Mouse (Mus musculus) lung, adult 2 months (tissue): ENCODE measurements around the gene Fam173b. TPM values are rescaled to one million over a fixed set of nuclear protein-coding genes. Genes with fewer than 3 reads are reported as not detected.

Source experiments
- DNase-seq: peaks from one replicate; pipeline ENCODE4 v3.0.0; 2022
- H3K4me1 ChIP-seq: fragments of 200-500 bp; 2 replicates; pipeline ENCODE4 v1.6.1; 2011; ENCODE audit warnings: low read length; ENCODE audit not compliant: control insufficient read depth, insufficient read depth
- H3K4me3 ChIP-seq: fragments of 200-500 bp; replicated peaks from 2 replicates; pipeline ENCODE3; 2011; ENCODE audit warnings: low read depth, mild to moderate bottlenecking, control low read depth, low read length; ENCODE audit errors: extremely low read depth
- CTCF ChIP-seq: fragments of 200-500 bp; IDR thresholded peaks from 2 replicates; pipeline ENCODE4 v1.5.1; 2011; ENCODE audit warnings: mild to moderate bottlenecking, low read length, control low read depth; ENCODE audit not compliant: insufficient read depth
- POLR2A ChIP-seq: fragments of 200-500 bp; IDR thresholded peaks from 2 replicates; pipeline ENCODE4 v1.6.1; 2011; ENCODE audit warnings: low read depth, mild to moderate bottlenecking, control low read depth, low read length, borderline replicate concordance; ENCODE audit errors: extremely low read depth
- WGBS: fragments of 180-500 bp; shearing (Covaris S2); methylation state at CpG from one replicate; pipeline ENCODE4 v1.1.7; 2018; 5-methylcytosine and 5-hydroxymethylcytosine counted together
- polyA plus RNA-seq: library from polyadenylated mRNA; depleted of rRNA; stranded (reverse); fragments of >200 nt; gene quantifications from 2 replicates; pipeline ENCODE4 v1.2.3, GENCODE M21; 2012

The Fam173b gene
- polyA plus RNA-seq, 1 experiment, result 9.3 TPM

DNA sequence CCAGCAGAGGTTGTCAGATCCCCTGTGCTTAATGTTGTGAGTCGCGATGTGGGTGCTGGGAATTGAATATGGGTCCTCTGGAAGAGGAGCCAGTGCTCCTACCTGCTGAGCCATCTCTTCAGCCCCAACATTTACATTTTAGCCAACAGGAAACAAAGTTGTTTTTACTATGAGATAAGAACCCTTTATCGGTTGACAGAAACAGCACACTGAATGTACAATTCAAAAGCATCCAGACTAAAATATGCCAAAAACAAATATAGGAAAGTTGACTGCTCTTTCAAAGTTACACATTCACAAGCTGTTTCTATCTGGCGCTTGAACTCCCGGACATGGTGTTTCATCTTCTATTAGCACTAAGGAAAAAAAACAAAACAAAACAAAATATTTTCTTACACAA, 15.6 kb upstream of the Fam173b start:
- no peak for DNase-seq
- Histone ChIP-seq H3K4me1 (no peaks in the 10 kb centered on the region), H3K4me3 (no peak overlapping the region)
- TF ChIP-seq POLR2A (no peak), CTCF (no peak)
- 67% methylated on average over 5 of the region's 5 CpGs for WGBS

DNA sequence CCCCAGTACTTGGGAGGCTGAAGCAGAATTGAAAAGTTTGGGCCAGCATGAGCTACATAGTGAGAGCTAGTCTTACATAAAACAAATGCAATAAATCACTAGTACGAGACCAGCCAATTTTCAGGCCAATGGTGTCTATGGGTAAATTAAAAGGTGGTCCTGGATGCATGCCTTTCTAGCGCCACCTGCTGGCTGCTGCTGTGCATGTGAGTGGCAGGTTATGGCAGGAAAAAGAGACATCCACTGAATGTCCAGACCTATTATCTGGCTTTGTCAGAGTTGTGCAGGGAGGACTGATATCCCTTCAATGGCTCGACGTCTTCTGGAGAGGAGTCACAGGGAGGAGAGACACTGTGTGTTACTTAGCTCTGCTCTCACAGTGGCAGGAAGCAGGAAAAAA, 15.1 kb upstream of the Fam173b start:
- no peak for TF ChIP-seq POLR2A
- peak; percentile 98 for TF ChIP-seq CTCF
- Histone ChIP-seq H3K4me1 (no peaks in the 10 kb centered on the region), H3K4me3 (no peak overlapping the region)
- DNase-seq, result peak; percentile 87
- 3% methylated on average over 4 of the region's 4 CpGs for WGBS

- Histone ChIP-seq H3K4me1 (no peaks in the 10 kb centered on the region), H3K4me3 (no peak overlapping the region)
- TF ChIP-seq POLR2A (no peak), CTCF (no peak)
- no peak for DNase-seq
- WGBS, result 61% methylated on average over 2 of the region's 2 CpGs
Observed at GRCm38 (mm10) chr15:31587789-31588188, 13.9 kb upstream of the Fam173b start.

DNA sequence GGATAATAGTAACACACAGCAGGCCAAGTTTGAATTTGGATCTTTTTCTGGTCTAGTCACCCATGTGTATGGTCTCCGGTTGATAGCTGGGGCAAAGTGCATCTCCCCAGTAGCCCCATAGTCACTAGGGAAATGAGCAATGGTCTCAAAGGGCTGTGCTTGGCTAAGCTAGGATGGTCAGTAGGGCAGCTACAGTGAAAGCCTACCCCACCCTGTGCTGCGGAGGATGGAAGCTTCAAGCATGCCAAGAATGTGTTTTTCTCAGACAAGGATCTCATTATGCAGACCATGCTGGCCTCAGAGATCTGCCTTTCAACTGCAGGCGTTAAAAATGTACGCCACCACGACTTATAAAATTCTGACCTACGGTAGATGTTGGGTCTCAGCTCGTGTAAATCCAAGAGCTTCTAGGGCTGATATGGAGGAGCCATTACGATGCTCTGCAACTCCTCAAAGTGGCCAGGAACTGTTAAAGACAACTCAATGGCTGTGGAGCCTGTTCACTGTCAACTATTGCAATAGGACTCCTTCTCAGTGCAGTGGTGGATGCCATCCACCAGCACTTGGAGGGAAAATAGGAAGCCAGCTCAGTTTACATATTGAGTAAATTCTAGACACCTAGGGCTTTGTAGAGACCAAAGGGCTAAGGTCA, 12.5 kb upstream of the Fam173b start:
- DNase-seq, result no peak
- Histone ChIP-seq H3K4me1 (no peaks in the 10 kb centered on the region), H3K4me3 (no peak overlapping the region)
- 48% methylated on average over 8 of the region's 8 CpGs for WGBS
- TF ChIP-seq CTCF, result no peak
- no peak for TF ChIP-seq POLR2A

GRCm38 (mm10) chr15:31590176-31590575, 11.5 kb upstream of the Fam173b start:
- H3K4me3 ChIP-seq, result no peak overlapping the region
- no peaks in the 10 kb centered on the region for H3K4me1 ChIP-seq
- no peak for DNase-seq
- TF ChIP-seq CTCF, result no peak
- TF ChIP-seq POLR2A, result no peak
- WGBS, result 87% methylated on average over 5 of the region's 5 CpGs

DNA sequence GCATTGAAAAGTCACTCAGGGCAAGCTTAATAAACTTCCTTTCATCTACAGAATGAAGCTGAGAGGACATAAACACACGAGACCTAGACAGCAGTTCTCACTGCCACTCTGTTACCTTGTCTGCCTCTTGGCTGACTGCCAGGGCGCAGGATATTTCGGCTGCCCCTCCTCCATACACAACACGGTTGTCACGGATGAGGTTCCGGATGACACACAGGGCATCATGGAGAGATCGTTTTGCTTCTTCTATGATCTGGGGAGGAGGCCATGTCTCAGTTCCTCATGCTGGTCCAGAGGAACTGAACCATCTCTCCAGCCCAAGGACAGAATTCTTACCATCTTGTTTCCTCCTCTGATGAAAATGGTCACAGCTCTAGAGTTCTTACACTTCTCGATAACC, 9.1 kb upstream of the Fam173b start:
- no peak for TF ChIP-seq POLR2A
- TF ChIP-seq CTCF, result no peak
- H3K4me1 ChIP-seq, result no peaks in the 10 kb centered on the region
- 66% methylated on average over 8 of the region's 8 CpGs for WGBS
- no peak for DNase-seq
- no peak overlapping the region for H3K4me3 ChIP-seq

DNA sequence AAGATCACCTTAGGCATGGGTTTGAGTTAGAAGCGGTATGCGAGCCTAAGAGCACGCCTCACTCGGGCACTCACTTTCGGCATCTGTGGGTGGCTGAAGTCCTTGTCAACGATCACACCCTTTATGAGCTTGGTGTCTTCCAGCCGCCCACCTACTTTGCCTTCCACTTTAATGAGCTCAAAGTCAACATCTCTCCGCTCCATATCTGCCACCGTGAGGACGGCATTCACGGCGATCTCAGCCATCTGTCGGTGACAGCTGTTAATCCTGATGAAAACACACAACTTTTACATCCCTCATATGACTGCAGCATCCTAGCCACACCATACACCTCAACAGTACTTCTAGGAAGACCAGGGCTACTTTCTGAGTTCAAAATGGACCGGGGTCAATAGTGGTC, 7.4 kb upstream of the Fam173b start:
- no peaks in the 10 kb centered on the region for H3K4me1 ChIP-seq
- WGBS, result 88% methylated on average over 14 of the region's 14 CpGs
- DNase-seq, result no peak
- H3K4me3 ChIP-seq, result no peak overlapping the region
- TF ChIP-seq POLR2A, result no peak
- TF ChIP-seq CTCF, result no peak

DNA sequence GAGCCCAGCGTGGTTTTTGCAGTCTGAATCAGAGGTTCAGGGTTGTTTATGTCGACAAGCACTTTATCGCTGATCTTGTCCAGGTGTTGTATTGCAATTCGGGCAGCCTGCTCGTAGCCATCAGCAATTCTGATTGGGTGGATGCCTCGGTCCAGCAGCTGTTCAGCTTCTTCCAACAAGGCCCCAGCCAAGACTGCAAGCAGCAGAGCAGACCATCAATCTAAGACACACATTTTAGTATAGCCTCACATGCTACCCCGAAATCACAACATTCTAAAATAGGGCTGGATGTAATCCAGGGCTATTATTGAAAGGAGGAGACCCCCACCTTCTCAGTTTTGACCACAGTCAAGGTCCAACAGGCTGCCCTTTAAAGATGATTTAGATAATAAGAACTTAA, 6.0 kb upstream of the Fam173b start:
- TF ChIP-seq CTCF (no peak), POLR2A (no peak)
- 68% methylated on average over 7 of the region's 7 CpGs for WGBS
- peaks cover 6% of the 10 kb centered on the region for H3K4me1 ChIP-seq
- DNase-seq, result no peak
- no peak overlapping the region for H3K4me3 ChIP-seq

DNA sequence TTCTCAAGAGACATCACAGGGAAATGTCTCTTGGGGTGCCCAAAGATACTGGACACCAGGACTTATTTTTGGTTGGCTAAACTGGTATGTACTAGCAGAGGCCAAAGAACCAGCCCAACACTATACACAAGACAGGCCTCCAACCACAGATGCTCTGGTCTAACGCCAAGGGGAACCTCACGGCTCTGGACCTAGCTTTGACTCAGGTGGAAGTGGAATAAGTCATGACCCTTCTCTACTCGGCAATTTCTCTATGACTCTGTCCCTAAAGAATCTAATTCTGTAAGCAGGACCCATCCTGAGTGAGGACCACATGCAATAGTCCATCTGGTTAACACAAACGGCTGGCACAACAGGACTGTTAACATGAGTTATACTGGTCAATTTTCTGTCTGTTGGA, 1.8 kb upstream of the Fam173b start:
- 54% methylated on average over 4 of the region's 4 CpGs for WGBS
- DNase-seq, result no peak
- TF ChIP-seq CTCF (no peak), POLR2A (no peak)
- Histone ChIP-seq H3K4me3 (no peak overlapping the region), H3K4me1 (peaks cover 11% of the 10 kb centered on the region)

- Histone ChIP-seq H3K4me3 (peak overlapping the region; percentile 96), H3K4me1 (peaks cover 11% of the 10 kb centered on the region)
- no peak for DNase-seq
- WGBS, result under 1% methylated on average over 33 of the region's 33 CpGs
- TF ChIP-seq CTCF (no peak), POLR2A (no peak)
Observed at GRCm38 (mm10) chr15:31601279-31601645, 390 bp upstream of the Fam173b start.
